Mouse (Mus musculus) E14TG2a.4 (cell line): ENCODE measurements around the gene Gtpbp1.

Experiments used
- CTCF ChIP-seq: conservative IDR thresholded peaks from 2 replicates; pipeline ENCODE4 v1.5.1; 2014; ENCODE audit warnings: low read length
- NANOG ChIP-seq: IDR thresholded peaks from 2 replicates; pipeline ENCODE4 v1.6.1; 2014; ENCODE audit warnings: borderline replicate concordance, low read length, mixed read lengths

DNA sequence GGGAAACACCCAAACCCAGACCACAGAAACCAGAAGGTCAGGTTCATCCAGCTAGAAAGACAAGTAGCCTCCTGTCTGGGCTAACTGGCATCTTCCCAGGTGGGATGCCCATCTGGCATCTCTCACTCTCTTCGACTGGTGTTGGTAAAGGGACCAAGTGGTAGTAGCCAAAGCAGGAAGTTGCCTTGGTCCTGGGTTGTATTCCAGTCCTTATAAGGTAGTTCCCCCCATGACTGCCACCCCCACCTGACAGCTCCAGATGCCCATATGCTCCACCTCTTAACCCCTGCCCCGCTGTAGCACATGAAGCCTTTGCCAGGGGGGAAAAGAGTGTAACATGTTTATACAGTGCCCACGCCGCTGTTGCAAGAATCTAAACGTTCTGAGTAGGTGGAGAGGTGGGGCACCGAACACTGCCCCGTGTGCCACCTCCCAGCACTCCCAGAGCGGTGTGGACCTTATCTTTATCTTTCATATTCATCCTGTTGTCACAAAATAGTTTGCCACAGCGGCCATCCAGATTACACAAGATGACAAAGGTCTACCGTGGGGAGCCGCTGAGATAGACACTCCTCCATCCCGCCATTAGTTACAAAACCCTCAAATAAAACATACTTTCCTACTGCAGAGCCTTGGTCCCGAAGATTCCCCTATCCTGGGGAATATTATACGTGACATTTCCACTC is 50.7 kb downstream of the Gtpbp1 start:
- TF ChIP-seq CTCF (no peak), NANOG (no peak)
